Mouse (Mus musculus) lung, postnatal 10 days (tissue): ENCODE data around the gene Jade2.
"Not testable (repeated sequence)": the region's sequence is repeated elsewhere in the genome, so short reads cannot be mapped to it uniquely, and the experiment has no call there.

Source experiments
- DNase-seq: peaks from one replicate; pipeline ENCODE4 v3.0.0; 2021

Gene Jade2

DNA sequence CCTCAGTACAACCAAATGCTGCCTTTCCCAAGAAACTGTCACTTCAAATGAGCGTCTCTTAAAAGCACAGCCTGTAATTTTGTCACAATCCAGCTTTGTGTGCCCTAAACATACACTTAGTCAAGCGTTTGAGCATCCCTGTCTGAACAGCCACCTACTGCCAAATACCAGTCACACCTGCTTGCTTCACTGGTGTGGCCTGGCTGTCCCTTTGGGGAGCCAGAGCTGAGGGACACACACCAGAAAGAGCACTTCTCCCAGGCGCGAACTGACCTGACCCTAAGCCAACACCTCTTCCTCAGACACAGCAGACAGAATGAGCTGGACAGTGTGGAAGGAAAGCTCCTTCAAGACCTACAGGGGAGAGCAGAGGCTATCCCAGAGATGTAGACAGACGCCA is 24.5 kb downstream of the Jade2 start:
- DNase-seq, result no peak

DNA sequence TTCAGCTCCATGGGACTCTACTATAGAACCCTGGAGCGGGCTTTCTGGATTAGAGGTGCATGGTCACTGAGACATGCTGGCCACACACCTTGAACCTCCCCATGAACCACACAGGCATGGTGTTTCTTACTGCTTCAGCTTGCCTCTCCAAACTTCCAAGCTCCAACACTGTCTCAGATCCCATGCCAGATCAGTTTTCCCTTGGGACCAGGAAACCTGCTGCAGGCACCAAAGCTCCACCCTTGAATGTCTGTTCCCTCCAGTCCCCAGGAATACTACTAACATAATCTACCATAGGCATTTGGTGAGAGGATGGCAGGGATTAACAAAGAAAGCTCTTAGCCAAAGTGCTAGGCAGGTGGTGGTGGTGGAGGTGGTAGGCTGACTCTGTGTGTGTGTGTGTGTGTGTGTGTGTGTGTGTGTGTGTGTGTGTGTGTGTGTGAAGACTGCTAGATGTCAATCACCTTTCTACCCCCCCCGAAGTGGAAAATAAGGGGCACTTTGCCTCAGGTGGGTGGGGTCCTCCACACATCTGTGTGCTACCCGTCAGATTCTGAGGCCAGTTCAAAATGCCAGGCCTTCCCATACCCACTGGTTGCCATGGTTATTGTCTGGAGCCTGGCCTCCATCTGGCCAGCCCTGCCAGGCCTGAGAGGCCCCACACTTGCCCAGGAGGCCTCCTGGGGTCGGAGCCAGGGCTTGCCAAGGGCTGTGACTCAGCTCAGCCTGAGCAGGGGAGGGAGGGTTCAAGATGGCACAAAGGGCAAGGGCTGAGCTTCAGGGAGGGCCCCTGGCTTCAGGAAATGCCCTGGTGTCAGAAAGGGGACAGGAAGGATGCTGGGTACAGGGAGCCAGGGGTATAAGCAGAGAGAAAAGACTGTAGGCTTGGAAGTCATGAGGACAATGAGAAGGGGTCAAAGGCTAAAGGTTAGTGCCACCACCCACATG is 25.2 kb downstream of the Jade2 start:
- no peak for DNase-seq

DNA sequence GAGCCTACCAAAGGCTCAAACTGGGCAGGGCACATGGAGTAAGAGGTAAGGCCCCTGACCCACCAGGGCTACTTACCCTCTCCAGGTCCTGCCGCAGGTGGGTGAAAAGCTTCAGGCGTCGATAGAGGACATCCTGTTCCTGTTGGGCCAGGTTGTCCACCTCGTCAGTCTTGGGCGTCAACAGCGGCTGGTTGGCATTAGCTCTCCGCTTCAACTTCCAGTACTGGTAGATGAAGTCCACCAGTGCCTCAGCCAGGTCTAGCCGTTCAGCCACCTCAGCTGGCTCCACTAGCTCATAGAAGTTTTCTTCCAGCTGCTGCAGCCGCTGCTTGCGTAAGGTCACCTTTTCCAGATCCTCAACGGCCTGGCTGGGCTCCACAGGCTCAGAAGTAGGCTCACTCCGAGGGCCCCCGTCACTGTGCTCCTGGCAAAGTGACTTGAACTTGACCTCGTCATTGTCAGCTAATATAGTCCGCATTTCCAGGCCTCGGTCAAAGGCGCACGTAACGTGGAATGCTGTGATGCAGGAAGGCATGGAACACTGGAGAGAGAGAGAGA is 32.5 kb downstream of the Jade2 start:
- DNase-seq, result peak; percentile 41

DNA sequence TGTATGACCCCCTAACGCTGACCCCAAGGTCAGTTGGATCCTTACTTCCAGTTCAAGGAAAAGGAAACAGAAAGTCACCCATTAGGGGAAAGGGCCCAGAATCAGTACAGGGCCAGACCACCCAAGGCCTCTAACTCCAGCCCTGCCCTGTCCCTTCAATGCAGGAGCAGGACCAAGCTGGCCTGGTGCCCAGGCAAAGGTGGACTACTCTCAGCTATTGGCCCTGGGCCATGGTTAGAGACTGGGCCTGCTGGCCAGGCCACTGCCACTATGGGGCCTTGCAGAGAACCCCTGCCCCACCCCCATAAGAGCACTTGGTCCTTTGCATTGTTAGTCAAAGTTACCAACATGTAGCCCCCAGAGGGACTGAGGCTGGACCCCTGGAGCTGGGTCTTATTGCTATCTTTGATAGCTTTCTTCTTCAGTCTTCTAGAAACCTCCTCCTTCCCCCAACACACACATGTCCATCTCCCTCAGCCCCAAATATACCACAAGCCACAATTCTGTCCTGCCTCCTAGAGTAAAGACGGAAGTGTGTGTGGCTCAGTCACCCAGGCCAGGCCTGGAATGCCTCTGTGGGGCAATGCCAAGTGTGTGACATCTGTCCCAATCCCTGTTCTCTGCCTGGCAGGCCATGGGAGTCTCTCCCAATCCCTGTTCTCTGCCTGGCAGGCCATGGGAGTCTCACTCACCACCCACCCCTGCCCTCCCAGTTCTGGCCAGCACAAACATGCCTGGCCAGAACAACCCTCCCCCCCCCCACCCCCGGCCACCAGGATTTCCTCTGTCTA is 33.3 kb downstream of the Jade2 start:
- DNase-seq, result peak; percentile 71

DNA sequence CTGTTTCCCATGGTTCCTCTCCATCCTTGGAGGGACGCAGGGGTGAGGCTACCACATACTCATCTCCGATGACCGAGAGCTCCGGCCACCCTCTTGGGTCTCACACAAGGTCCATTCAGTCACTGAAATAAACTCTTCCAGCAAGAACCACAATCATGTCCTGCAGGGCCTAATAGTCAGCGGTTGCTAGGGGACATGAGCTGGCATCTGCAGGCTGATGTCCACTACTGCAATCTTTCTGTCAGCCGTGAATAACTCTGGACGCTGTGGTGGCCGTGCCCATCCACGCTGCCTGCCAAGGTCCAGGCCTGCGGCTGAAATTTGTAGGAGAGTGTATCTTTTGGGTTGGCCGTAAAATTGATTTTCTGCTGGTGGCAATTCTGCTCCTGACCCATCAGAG is 34.2 kb downstream of the Jade2 start:
- no peak for DNase-seq

DNA sequence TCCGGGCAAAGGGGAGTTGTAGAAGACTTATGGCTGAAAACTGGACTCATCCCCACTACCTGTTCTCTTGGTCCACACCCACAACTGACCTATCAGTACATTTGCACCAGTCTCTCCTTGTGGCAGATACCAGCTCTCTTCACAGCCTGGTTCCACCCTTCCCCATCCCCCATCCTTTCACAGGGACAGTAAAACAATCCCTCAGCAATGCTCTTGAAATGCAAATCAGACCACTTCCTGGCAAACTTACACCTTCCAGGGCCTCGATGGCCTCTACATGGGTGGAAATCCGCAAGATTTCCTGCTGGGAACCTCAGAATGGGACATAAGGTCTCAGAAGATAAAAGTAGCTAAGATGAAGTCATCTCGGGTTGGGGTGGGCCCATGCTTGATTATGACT is 34.7 kb downstream of the Jade2 start:
- no peak for DNase-seq

DNA sequence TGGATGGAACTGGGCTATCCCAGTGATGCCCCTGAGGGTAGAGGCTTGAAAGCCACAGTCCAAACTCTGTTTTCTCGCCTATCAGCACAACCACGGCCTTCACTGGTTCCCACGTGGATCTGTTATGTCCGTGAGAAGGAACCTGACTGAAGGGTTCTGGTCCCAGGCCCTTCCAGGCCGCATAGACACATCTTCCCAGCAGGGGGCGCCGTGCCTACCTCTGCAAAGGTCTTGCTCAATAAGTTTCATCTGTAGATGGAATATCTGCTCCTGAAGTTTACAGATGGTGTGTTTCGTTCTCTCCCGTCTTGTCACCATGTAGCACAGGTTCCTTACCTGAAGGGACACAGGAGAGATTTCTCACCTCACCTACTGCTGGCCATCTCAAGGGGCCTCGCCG is 36.6 kb downstream of the Jade2 start:
- DNase-seq, result peak; percentile 89

DNA sequence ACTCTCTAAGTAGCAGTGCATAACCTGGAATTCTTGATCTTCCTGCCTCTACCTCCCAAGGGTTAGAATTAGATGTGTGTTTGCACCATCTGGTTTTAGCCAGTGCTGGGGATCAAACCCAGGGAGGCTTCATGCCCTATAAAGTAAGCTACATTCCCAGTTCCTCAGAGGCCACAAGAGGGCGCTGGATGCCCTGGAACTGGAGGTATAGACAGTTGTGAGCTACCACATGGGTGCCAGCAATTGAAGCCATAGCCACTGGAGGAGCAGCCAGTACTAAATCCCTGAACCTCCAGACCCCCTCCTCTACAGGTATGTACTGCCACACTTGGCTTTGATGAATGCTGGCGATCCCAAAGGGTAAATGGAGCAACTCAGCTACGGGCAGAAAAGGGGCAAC is 37.5 kb downstream of the Jade2 start:
- peak; percentile 49 for DNase-seq

DNA sequence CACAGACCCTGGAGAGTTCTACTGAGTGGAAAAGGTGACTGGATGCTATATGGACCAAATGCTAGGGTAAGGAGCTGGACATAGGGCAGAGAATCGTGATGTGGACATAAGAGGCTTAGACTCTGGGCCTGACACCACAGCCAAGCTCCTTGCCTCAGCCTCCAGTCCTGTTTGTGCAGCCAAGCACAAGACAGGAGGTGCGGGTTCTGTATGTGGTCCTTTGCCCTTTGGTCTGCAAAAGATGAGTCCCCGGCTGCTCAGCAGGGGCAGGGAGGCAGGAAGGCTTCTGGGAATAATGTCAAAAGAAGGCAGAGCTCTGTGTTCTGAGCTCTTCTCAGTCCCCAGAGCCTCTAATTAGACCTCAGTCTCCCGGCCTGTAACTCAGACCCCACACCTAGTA is 38.6 kb downstream of the Jade2 start:
- no peak for DNase-seq

DNA sequence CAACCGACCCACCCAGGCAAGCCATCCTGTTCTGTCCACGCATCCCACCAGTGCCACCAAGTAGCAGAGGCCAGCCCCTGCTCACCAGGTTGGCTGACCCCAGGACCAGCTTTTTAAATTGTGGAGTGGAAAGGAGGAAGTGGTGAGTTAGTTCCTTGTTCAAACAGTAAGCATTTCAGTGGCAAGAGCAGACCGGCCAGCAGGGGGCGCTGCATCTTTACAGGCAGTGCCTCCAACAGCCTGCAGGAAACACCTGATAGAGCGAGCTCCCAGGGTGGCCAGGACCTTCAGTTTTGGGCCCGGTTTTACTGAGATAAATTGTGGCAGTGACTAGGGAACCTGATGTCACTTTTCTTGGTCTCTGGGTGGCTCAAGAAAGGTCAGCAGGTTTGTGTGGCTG is 39.7 kb downstream of the Jade2 start:
- DNase-seq, result peak; percentile 95

DNA sequence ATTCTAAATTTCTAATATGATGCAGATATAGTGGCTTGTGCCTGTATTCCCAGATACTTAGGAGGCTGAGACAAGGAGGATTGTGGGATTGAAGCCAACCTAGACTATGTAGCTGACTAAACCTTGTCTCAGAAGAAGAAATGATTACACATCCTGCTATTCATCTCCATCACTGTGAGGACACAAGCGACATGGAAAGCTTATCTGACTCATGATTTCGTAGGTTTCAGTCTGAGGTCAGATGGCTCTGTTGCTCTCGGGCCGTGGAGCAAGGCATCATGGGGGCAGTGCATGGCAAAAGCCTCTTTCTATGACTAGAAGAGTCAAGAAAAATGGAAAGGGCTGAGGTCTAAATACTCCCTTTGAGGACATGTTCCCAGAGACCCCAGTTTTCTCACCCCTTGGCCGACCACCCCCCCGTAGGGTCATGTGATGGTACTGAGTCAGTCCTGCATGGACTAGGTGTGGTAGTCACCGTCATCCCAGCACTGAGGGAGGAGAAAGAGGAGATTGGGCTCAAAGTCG is 45.4 kb downstream of the Jade2 start:
- no peak for DNase-seq

DNA sequence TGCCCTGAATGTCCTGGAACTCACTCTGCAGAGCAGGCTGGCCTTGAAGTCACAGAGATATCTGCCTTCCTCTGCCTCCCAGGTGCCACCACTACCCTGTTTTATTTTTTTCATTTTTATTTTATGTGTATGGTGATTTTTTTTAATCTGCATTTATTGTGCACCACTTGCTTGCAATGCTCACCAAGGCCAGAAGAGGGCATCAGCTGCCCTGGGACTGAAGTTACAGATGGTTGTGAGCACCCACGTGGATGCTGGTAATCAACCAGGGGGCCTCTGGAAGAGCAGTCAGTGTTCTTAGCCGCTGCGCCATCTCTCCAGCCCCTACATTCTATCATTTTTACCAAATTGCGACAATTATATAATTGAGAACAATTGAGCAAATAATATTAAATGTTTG is 46.2 kb downstream of the Jade2 start:
- no peak for DNase-seq

DNA sequence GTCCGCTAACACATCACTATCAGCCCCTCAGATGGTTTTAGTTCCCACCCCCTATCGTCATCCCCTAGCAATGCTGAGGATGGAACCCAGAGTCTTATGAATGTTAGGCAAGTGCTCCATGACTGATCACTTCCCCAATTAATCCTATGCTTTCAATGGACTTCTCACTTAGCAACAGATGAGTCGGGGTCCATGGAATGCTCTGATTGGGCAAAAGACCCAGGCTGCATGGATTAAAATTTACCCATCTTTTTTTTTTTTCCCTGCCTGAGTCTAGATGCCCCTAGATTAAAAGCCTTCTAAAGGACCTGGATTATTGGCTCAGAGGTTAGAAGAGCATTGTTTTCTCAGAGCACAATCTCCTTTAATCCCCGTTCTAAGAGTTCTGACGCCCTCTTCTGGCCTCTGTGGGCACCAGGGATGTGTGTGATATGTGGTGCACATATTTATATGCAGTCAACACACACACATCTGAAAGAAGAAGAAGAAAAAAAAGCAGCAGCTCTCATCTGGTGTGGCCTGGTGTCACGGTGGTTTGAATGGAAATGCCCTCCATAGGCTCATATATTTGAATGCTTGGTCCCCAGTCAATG is 47.7 kb downstream of the Jade2 start:
- DNase-seq, result peak; percentile 62

DNA sequence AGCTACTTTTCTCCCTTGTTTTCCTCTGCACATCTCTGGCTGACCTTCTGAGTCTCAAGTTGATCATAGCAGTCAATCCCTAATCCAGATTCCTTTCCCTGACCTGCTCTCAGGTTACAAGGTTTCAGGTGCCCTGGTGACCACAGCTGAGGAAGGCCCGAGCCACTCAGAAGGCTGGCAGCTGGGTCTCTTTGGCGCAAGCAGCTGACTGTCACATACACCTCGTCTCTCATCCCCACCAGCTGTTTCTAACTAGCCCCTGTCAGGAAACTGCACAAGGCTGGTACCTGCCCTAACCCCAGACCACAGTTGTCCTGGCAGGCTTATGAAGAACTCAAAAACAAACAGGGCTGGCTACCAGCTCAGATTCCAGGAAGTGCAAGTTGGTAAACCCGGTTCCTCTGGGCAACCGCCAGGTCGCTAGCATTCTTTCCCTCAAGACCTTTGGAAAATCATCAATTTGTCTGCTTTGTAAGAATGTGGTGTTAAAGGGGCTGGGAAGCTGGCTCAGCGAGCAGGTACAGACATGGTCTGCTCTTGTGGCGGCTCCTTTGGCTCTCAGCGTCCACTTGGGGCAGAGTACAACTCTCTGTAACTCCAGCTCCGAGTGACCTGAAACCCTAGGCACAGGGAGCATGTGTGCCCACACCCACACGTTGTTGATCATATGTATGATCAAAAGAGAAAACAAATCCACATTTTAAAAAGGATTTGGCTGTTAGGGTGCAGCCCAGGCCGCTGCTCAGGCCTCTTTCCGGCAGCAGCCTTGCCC is 50.2 kb downstream of the Jade2 start:
- DNase-seq, result no peak

DNA sequence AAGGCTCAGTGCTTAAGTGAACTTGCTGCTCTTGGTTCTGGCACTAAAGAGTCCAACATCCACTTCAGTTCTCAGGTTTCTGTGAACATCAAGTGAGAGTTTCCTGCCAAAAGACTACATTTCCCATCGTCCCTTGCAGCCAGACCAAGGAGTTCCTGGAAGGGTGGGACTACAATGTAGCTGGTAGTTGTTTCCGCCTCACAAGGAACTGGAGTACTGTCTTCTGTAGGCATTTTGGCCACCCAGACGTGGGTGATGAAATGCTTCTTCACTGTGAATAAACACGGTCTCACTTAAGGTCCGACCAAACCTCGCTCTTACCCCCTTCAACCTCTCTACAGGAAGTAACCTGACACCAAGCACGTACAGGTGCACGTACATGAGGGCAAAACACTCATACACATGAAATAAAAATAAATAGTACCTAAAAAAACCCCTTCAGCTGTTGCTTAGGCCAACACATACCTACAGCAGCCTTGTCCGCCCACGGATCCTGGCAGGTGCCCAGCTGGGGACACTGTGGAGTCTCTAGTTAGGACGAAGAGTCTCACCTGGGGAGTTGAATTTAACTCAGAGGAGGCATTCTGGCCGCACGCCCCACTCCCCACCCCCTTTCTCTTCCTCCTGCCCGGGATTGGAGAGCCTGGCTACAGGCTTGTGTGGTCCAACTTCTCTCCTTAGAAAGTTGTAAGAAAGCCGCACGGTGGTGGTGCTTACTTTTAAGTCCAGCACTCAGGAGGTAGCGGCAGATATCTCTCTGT is 52.1 kb downstream of the Jade2 start:
- peak; percentile 93 for DNase-seq

DNA sequence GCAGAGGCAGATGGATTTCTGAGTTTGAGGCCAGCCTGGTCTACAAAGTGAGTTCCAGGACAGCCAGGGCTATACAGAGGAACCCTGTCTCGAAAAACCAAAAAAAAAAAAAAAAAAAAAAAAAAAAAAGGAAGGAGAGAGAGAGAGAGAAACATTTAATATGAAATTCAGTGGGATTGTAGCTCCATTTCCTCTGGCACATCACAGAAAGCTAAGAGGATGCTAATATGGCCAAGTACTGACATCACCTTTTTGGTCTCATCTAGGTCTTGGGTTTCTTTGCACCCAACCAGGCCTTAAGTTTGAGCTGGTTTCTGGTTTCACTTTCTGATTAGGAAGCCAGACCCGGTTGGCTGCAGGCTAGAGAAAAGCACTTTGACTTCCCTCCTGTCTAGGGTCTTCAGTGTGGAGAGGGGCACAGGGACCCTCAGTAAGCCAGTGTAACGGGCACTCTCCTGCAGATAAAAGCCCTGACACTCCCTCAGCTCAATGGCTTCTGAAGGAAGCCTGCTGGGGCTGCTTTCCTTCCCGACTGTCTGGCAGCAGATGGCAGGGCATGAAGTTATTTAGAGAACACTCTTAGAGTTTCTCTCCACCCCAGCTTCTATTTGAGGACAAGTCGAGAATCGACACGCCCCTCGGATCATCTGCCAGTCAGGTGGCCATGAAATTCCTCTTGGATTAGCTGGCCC is 56.7 kb downstream of the Jade2 start:
- peak; percentile 41 for DNase-seq

DNA sequence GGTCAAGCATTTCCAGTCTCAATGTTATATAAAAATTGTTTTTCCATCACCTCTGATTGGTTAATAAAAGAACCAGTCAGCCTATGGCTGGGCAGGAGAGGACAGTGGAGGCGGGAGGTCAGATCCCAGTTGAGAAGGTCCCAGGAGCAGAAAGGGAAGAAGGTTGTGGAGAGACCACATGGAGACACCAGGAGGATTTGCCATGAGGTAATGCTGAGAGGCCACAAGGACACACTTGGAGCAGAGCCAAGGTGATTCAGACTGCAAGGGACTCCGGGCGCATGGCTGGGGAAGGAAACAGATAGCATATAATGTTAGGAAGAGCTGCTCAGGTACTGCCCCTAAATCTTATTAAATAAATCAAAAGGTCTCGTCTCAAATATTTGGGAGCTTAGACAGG is 61.2 kb downstream of the Jade2 start:
- DNase-seq, result no peak

DNA sequence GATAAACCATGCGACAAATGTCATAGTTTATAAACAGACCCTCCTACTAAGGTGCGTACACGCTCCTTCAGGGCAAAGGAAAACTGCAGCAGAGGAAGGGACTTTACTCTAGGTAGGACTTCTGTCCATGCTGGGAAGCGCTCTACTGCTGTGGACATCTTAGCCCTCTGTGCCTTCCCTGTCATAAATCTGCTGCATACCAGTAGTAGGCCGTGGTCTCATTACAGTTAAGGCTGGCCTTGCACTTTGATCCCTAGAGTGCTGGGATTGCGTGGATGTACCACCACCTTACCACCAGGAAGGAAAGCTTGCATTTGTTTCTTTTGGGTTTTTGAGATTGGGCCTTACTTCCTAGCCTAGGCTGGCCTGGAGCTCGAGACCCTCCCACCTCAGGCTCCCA is 66.8 kb downstream of the Jade2 start:
- no peak for DNase-seq

DNA sequence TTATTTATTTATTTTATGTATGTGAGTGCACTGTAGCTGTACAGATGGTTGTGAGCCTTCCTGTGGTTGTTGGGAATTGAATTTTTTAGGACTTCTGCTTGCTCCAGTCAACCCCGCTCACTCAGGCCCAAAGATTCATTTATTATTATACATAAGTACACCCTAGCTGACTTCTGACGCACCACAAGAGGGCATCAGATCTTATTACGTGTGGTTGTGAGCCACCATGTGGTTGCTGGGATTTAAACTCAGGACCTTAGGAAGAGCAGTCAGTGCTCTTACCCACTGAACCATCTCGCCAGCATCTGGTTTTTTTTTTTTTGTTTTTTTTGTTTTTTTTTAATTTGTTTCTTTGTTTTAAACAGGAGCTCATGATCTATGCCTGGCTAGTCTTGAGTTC is 67.7 kb downstream of the Jade2 start:
- not testable (repeated sequence) for DNase-seq

DNA sequence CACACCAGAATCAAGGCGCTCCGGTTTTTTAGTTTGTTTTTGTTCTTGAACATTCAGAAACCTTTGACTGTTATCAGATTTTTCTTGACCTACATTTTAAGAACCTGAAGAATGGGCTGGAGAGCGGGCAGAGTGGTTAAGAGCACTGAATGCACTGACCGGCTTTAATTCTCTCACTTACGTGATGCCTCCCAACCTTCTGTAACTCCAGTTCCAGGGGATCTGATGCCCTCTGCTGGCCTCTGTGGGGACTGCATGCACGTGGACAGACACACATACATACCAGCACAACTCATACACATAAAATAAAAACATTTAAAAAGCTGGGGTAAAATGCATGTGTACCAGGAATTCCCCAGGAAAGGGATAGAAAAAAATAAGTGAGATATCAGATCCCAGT is 71.5 kb downstream of the Jade2 start:
- peak; percentile 77 for DNase-seq

DNA sequence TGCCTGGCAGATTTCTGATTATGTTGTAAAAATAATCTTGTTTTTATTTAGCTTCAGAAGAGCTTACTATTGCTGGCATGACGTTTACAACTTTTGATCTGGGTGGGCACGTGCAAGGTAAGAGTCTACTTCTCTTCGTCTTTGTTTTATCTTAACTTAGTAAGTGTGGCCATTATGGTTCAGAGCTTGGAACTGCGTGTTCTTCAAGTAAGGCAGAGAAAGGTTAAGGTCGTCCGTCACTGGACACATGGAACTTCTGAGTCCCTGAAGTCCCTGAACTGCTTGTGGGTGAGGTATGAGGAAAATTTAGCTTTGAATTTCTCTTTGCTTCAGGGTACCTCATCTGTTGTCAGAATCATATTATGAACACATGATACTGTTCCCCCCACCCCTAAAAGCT is 74.7 kb downstream of the Jade2 start:
- no peak for DNase-seq
